Mouse (Mus musculus) T-helper 17 cell (primary cell): ENCODE results near the gene Cited4.

ENCODE experiments used
- in situ Hi-C, 2 experiments: fragments of 300-600 bp; cut with MboI, MseI; formaldehyde crosslinking; loops; 1 replicate in 1 of 2; 2 replicates in 1 of 2; pipeline ENCODE4 v1.15.1; 2025; ENCODE audit warnings: high pct_unique_total_duplicates in 2 of 2

The Cited4 gene

DNA sequence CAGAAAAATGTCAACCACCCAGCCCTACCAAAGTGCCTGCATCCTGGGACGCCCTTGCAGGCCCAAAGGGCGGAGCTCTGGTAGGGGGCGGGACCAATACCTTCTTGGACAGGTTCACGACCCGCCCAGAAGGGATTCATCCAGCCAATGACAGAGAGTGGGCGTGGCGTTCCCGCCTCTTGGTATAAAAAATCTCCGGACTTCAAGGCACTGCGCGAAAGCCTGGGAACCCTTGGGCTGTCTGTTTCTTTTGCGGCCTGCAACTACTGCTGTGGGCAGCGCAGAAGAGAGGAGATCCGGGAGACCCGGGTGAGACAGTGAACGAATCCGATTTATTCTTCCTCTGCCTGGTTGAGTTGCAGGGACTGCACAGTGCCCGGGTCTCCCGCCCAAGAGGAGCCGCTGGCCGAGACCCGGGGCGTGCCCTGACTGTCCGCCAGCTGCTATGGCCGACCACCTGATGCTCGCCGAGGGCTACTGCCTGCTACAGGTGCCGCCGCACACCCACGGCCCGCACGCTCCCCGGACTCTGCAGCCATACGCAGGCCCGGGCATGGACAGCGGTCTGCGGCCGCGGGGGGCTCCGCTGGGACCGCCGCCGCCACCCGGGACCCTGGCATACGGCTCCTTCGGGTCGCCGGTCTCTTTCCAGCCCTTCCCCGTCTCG lies at the start of gene Cited4:
TSS of gene Cited4 (plus strand) at position 215 of the 667 bp plus-strand sequence.
- in situ Hi-C loops, result no loop called here

DNA sequence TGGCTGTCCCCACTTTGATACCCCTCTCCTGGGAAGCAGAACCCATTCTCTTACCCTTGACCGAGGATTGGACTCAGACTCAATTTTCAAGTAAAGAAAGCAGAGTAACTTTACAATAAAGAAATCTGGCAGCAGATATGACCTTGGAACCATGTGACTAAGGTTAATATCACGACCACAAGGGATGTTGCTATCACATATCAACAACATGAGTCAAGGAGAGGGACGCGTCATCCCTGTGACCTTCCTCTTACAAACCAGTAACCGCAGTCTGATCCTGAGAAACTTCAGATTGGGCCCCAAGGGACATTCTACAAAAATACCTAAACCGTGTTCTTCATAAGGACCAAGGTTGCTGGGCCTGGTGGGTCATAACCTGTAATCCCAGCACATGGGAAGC lies 38.6 kb upstream of the Cited4 start:
- in situ Hi-C loops, result no loop called here

DNA sequence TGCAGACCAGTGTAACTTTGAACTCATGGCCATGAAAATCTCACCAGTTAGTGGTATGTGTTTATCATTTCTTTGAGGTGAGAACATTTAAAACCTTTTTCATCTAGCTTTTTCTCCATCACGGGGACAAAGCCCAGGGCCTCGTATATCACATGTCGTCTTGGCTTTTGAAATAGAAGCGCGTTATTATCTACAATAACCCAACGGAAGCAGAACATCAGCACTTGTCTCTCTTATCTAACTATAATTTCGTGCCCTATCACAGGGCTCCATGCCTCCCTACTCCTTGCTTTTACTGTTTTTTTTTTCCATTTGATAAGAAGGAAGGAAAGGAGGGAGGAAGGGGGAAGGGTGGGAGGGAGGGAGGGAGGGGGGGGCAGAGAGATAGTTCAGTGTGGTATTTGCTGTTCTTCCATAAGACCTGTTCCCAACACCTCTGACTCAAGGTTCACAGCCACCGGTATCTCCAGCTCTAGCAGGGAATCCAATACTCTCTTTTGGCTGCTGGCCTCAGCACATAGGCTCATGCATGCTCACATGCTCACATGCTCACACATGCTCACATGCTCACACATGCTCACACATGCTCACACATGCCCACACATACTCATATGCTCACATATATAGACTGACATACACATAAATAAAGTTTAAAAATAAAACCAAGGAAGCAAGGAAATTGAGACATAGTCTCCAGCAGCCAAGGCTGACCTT lies 36.0 kb upstream of the Cited4 start:
- in situ Hi-C loops, result no loop called here

DNA sequence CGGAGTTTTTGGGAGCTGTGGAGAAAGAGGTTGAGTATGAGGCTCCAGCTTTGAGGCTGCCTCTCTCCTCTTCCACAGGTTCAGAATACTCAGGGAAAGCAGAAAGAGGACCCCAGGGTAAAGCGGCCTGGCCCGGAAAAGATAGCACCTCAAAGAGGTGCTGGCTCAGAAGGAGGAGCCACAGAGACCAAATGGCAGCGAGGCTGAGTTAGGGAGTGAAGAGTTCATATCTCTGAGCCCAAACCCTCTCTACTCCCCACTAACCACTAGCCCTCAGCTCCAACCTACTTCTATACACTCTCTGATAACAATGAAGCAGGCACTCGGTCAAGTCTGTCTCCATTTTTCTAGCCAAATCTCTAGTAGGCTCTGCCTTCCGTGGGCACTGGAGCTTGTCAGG lies 34.5 kb upstream of the Cited4 start:
- in situ Hi-C loops, result no loop called here

DNA sequence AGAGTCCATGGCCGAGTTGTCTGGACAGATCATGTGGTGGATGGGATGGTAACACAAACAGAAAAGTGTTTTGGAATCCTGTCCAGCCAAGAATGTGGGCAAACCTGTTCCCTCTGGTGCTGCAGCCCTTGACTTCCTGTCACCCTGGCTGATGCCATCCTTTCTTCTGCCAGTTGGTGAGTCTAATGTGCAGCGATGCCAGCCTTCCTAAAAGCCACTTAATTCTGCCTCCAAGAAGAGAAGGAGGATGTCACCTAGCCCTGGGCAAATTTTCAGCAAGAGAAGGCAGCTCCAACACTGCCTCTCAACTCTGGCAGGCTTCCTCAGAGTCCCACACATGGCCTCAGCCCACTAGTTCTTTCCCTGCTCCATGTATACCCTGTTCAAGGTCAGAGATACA lies 31.0 kb upstream of the Cited4 start:
- in situ Hi-C loops, result no loop called here

DNA sequence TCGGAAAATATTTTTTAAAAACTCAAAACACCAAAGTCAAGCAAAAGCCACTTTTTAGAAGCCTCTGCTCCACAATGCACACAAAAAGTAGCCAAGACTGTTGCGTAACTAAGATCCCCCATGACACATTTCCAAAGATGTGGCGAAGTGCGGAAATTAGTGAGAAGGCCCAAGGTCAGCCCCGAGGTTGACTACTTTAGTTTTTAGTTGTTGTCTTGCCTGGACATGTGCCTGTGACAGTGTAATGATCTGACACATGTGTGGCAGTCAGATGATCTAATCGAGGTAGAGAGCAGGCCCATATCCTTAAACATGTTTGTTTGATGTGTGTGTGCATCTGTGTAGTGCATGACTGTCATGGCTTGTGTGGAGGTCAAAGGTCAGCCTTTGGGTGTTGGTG lies 24.4 kb upstream of the Cited4 start:
- in situ Hi-C loops, result no loop called here

DNA sequence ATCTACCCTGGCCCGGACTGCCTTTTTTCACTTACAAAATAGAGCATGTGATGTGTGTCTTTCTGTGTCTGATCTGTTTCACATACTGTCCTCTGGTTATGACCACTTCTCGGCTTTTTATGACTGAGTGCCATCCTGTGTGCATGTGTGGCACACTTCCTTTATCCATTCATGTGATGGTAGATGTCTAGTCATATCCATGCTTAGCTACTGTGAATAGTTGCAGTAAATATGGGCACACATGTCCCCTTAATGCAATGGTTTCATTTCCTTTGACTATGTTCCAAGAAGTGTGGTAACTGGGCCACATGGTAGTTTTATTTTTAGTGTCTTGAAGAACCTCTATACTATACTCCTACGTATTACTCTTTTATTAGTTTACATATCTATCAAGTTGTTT lies 22.5 kb upstream of the Cited4 start:
- in situ Hi-C loops, result no loop called here

DNA sequence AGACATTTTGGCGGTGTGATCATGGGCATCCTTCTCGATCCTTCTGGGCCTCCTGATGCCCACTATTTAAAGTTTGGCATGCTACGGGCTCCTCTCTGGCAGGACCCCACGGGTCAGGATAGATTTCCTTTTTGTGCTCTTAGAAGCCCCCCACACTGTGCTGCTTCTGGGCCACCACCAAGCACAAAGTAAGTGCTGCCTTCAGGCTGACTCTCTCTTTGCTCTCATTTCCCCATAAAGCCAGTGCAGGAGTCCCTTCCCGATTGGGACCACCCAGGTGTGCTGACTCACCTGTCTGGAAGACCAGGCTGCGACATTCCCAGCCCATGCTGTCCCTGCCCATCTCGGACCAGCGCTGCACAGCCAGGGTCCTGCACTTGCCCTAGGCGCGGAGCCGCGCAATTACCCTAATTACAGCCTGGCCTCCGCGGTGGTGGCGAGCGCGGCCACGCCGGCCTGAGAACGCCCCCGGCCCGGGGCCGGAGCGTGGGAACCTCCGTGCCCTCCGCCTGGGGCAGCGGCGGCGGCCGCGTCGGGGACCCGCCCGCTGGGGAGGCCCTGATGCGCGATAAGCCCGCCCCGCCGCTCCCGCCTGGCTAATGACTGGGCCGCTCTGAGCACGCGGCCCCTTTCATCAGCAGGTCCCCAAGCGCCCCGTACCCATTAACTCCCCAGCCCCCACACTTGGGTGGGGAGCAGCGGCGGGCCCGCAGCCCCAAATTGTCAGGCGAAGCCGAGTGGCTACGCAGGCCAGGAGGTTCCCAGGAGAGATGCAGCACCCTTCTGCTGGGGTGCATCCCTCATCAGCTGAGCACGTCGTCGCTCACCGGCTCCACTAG lies 16.8 kb upstream of the Cited4 start:
- in situ Hi-C loops, result no loop called here

DNA sequence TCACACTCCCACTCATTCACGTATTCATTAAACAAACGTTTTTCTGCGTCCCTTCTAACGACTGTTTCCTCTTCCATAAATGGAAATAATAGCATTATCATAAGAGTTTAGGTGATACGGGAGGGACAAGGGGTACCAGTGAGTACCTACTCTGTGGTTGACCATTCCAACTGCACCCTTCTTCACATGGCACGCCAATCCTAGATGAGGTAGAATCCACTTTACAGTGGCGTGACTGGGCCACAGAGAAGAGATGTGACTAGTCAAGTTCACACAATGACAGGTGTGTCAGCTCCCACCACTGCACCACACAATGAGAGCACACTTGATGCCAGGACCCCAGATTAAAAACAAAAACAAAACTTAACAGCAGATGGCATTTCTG lies 16.2 kb upstream of the Cited4 start:
- in situ Hi-C loops, result no loop called here

DNA sequence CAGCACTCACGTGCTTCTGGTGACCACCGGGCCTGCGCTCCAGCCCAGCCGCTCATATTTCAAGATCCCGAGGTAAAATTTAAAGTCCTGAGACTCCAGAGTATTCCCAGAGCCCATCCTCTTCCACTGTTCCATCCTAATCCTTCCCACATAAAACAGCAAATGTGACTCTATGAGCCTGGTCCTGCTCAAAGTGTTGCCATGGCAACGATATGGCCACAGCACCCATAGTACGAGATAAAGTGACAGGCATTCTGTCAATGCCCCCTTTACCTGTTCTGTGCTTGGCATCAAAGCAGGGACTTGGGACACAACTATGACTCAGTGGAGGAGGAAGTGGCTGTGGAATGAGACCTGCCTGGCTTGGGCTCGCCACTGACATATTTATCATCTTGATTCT lies 10.5 kb upstream of the Cited4 start:
- in situ Hi-C loops, result no loop called here

DNA sequence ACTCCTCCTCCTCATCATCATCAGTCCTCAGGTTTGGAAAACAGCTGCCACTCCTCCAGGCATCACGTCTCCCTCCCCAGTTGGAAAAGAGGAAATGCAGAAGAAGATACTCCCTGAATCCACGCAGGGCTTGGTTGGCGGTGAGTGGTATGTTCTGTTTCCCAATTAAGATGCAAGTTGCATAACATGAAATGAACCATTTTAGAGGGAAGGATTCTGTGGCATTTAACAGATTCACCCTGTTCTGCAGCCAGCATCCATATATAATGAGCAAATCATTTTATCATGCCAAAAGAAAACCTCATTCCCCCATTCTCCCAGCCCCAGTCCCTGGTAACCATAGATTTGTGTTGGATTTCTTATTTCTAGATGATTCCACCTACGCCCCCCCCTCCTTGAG lies 5.9 kb upstream of the Cited4 start:
- in situ Hi-C loops, result no loop called here

DNA sequence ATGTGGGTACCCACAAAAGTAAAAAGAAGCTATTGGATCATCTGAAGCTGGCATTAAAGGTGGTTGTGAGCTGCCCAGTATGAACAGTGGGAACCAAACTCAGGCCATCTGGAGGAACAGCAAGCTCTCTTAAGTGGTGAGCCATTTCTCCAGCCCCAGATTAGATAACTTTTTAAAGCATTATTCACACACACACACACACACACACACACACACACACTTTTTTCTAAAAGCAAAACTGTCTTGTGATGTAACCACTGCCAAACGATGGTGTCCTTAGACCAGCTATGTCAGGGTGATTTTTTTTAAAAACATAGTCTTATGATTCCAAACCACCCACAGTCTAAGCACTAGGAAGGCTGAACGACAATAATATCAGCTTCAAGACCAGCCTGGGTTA lies 1.8 kb upstream of the Cited4 start:
- in situ Hi-C loops, result no loop called here

DNA sequence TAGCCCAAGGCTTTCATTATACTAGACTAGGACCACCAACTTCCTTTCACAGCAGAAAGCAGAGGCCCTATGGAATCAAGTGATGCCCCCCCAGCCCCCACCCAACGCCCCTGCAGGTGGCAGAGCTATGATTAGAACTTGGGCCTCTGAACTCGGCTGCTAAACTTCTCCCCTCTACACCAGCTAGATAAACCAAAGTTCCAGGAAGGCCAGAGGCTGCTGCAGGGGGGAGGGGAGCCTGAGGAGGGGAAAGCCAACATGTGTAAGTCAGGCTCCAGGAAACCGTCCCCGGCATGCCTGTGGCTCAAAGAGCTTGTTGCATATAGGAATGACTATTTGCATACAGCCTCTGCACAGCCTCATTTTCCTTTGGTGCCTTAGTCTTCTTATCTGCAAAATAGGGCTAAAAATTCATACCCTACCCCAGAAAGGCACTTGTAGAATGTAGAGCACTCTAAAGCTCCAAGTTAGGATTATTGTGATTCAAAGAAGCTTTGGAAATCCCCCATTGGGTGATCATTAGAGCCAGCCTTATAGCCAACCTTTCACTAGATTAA lies 1.1 kb upstream of the Cited4 start:
- in situ Hi-C loops, result no loop called here

DNA sequence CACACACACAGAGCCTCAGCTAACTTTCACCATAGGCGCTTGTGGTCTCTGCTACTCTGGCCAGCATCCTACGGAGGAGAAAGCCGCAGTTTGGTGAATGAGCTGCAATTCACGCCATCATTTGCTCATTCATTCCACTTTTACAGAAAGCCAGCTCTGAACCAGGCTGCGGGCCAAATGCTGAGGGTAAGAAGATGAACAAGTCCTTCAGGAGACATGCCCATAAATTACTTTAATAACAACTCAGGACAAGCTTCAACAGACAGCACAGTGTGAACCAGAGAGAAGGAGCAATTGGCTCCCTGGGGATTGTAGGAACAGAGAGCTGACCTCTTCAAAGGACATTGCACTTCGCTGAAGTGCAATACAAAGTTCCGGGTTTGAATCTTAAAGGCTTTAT lies 590 bp upstream of the Cited4 start:
- in situ Hi-C loops, result no loop called here

DNA sequence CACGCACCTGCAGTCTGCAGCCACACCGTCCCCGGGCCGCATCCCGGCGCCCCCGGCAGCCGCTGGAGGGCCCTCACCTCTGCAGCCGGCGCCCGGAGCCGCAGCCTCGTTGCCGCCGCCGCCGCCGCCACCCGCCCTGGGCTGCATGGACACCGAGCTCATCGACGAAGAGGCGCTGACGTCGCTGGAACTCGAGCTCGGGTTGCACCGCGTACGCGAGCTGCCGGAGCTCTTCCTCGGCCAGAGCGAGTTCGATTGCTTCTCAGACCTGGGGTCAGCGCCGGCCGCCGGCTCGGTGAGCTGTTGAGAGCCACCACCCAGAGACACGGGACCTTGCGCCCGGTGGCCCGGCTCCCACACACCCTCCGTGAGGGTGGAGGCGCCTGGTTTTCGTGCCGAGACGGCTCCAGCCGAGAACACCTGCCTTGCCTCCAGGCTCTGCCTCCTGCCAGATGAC lies 701 bp downstream of the Cited4 start:
- in situ Hi-C loops, result no loop called here

DNA sequence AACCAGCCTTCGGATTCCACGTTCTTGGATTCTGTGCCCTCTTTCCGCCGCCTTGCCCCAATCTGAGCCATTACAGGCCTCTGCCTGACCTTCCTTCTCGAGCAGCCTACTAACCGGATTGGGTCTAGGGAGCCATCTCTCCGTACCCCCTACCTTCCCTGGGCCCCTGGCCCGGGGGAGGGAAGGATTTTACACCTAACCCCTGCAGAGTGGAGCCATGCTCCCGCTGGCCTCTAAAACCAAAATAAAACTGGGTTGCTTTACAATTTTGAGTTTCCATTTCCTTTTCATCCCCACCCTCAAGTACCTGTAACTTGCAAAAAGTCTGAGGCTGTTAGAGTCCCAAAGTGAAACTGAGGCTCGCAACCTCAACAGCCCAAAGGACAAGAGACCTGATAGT lies 1.2 kb downstream of the Cited4 start:
- in situ Hi-C loops, result no loop called here

DNA sequence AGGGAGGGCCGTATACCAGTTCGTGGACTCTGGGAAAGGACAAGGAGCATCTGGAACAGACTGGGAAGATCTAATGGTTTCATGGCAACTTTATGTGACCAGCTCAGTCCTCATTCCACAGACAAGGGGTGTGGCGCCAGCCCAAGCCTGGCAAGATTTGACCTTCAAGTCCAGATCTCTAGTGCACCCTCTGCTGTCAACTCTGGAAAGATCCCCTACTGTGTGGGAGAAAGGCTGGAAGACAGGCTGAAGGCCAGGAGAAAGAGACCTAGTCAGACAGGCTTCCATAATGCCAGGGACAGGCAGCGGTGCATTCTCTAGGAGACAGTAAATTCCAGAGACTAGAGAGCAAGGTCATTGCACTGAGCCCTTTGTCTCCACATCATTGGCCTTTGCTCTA lies 2.2 kb downstream of the Cited4 start:
- in situ Hi-C loops, result no loop called here

DNA sequence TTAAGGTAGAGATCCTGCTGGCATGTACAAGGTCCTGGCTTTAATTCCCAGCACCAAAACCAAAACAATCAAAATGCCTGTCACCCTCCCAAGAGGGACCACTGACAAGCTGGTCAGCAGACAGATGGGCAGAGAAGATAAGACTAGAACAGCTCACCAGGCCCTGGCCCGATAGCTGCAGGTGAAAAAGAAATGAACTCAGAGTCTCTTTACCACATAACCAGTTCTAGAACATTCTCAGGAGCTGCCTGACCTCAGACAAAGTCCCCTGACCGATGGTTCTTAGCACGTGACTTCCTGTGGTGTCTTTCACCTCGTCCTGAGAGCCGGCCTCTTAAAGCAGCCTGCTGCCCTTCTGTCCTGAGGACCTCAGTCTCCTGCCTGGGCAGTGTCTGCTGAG lies 3.2 kb downstream of the Cited4 start:
- in situ Hi-C loops, result no loop called here

DNA sequence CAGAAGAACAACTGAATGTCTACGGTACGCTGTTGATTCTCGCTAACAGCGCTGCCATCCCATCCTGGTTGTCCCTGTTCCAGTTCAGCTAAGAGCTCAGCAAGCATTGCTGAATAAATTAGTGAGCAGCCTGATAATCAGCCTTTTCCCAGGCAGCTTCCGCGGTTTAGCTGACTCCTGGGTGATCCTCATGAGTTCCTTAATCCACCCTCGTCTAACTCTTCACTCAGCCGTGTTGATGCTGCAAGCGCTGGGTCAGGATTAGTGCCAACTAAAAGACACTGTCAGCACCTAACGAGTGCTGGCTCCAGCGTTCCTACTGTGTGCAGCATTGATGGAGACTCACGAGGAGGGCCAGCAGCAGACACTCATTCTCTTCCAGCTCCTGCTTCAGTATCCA lies 4.7 kb downstream of the Cited4 start:
- in situ Hi-C loops, result no loop called here

DNA sequence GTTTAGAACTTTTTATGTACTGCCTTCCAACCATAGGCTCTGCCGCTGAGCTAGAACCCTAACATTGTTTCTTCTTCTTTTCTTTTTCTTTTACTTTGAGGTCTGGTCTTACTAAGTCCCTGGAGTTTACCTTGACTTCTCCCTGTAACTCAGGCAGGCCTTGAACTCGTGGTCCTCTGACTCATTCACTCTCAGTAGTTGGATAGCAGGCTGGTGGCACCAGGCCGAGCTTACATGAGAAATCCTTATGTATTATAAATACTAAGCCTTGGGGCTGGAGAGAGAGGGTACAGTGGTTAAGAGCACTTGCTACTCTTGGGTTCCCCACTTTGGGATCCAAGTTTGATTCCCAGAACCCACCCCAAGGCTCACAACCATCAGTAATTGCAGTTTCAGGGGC lies 7.2 kb downstream of the Cited4 start:
- in situ Hi-C loops, result no loop called here

DNA sequence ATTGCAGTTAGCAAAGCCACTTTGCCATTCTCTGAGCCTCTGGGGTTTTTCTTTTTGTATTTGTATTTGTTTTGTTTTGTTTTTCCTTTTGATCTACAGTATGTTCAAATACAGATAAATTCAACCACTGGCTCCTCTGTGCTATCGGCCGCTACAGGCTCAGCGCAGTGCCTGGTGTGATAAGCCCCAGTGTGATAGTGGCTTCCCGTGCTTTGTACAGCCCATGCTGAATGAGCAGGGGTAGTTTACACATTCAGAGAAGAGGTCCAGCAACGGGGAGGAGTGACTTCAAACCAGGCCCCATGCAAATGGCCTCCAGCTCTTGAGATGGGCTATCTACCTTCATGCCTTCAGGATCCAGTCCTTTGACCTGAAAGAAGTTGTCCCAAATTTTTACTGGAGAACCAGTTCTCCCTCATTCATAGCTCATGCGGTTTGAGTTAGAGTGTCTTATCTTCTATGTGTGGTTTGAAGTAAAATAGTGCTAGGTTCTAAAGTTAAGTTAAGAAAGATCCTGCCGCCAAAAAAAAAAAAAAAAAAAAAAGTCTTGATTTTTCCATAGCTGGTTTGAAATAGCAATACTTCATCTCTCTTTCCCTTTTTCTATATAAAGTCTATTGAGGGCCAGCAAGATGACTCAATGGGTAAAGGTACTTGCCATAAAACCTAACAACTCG lies 8.5 kb downstream of the Cited4 start:
- in situ Hi-C loops, result no loop called here

DNA sequence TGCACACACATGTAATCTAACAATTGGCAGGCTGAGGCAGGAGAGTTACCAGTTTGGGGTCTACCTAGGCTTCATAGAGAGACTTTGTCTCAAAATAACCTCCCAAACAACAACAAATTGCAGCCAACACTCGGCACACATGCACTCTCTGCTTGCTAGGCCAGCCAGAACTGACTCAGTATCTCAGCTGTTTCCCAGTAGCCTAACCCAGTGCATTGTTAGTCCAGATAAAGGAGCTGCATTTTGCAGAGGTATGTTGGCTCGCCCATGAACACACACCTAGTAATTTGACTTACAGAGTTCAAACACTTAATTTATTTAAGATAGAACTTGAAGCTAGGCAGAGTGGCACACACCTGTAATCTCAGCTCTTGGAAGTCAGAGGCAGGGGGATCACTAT lies 9.3 kb downstream of the Cited4 start:
- in situ Hi-C loops, result no loop called here
